Mouse (Mus musculus) heart, adult 18-20 months (tissue): ENCODE data around the gene Ubac1. TPM values are rescaled to one million over a fixed set of nuclear protein-coding genes. Genes with fewer than 3 reads are reported as not detected.

Experiments
- DNase-seq, 2 experiments: peaks; one replicate each; pipeline ENCODE4 v3.0.0; 2021 to 2022; ENCODE audit warnings: mixed read lengths in 1 of 2
- total RNA-seq, 2 experiments: library from RNA; stranded (reverse); gene quantifications; 2 replicates each; pipeline ENCODE4 v1.2.3; 2021

Gene Ubac1
- total RNA-seq, 2 experiments from 2014 or later, result 80.3 to 90.3 TPM

DNA sequence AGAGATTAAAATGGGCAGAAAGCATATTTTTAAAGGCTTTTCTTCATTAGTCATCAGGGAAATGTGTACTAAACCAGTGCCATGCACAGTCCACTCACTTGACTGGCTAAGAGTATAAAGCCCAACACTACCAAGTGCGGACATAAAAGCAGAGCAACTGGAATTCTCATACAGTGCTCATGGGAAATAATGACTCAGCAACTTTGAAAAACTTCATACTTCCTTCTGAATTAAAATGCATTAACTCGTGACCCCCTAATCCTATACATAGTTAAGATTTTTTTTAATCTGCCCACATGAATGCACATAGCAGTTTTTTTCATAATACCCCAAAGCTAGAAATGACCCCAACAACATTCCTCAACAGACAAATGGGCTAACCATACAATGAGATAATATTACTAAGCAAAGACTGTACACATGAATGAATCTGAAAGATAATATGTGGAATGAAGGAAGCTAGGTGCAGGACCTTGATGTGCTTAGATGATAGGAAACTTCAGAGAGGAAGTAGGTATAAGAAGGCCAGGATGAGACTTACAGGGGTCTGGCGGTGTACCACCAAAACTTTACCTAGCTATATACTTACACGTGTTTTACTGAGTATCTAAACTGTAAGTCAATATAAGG, 46.3 kb downstream of the Ubac1 start:
- DNase-seq, result no peak

DNA sequence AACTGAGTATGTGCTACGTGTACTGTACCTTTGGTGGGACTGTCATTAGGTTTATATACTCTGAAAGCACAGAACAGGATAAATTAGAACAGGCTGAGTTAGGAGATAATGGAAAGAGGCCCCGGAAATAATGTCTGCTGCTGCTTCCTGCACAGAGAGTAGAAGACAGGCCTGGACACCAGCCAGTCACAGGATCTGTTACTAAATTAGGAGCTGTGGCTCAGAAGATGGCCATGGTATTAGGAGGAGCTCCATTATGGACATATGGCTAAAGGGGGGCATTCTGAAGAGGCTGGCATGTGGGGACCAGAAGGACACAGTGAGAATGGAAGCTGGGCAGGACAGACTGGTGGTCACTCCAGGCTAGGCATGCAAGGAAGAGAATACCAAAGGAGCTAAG, 51.1 kb downstream of the Ubac1 start:
- peak; percentile 70 to 74 for DNase-seq

- DNase-seq, result peak; percentile 50 to 70
Measured at GRCm38 (mm10) chr2:25969319-25969718, 52.2 kb downstream of the Ubac1 start.

GRCm38 (mm10) chr2:25949291-25949690, 72.3 kb downstream of the Ubac1 start:
- no peak for DNase-seq

Other genes with a start within 250 kb of the Ubac1 start
- gene Lcn11, start 244.7 kb downstream of the Ubac1 start, total RNA-seq, result not detected
- gene Gm13539, start 239.5 kb downstream of the Ubac1 start, total RNA-seq, result not detected
- gene Glt6d1, start 205.9 kb downstream of the Ubac1 start, total RNA-seq, result not detected
- gene Lcn9, start 198.6 kb downstream of the Ubac1 start, total RNA-seq, result not detected
- gene Sohlh1, start 174.5 kb downstream of the Ubac1 start, total RNA-seq, result not detected
- gene Kcnt1, start 158.0 kb downstream of the Ubac1 start, total RNA-seq, result under 1 TPM; 0.21 to 0.25 TPM
- 10 to 100 TPM; 32.6 to 32.8 TPM for gene Camsap1, start 38.5 kb downstream of the Ubac1 start, total RNA-seq
- 10 to 100 TPM; 29.4 to 30.2 TPM for gene Nacc2, start 101.5 kb upstream of the Ubac1 start, total RNA-seq
- gene Lhx3, start 186.5 kb upstream of the Ubac1 start, total RNA-seq, result not detected
- gene Qsox2, start 215.8 kb upstream of the Ubac1 start, total RNA-seq, result 10 to 100 TPM; 13.8 TPM